Mouse (Mus musculus) liver, embryonic 13.5 days (tissue): ENCODE results near the gene Fam50b. TPM values are rescaled to one million over a fixed set of nuclear protein-coding genes. Genes with fewer than 3 reads are reported as not detected.

Experiments
- ATAC-seq: fragments of 200-750 bp; cut with Nextera tagmentation; 2 replicates; pipeline ENCODE4 v1.8.0; 2017; ENCODE audit warnings: low read depth, mild to moderate bottlenecking, moderate number of reproducible peaks, moderate library complexity
- DNase-seq: peaks from one replicate; pipeline ENCODE4 v3.0.0; 2022
- H3K27ac ChIP-seq: fragments of 300-500 bp; sonication (generic); 2 replicates; pipeline ENCODE4 v1.5.1; 2015; ENCODE audit warnings: moderate library complexity, mild to moderate bottlenecking, inconsistent platforms
- H3K27me3 ChIP-seq: fragments of 300-500 bp; sonication (generic); 2 replicates; pipeline ENCODE4 v1.6.1; 2015; ENCODE audit warnings: mild to moderate bottlenecking, inconsistent platforms
- H3K36me3 ChIP-seq: fragments of 300-500 bp; sonication (generic); 2 replicates; pipeline ENCODE4 v1.6.1; 2015; ENCODE audit warnings: mild to moderate bottlenecking, inconsistent platforms
- H3K4me1 ChIP-seq: fragments of 300-500 bp; sonication (generic); replicated peaks from 2 replicates; pipeline ENCODE4 v1.6.1; 2015; ENCODE audit warnings: inconsistent platforms
- H3K4me2 ChIP-seq: fragments of 300-500 bp; sonication (generic); 2 replicates; pipeline ENCODE4 v1.6.1; 2015; ENCODE audit warnings: inconsistent platforms, mild to moderate bottlenecking, moderate library complexity
- H3K4me3 ChIP-seq: fragments of 300-500 bp; sonication (generic); replicated peaks from 2 replicates; pipeline ENCODE4 v1.5.1; 2015; ENCODE audit warnings: mild to moderate bottlenecking, inconsistent platforms
- H3K9ac ChIP-seq: fragments of 300-500 bp; sonication (generic); 2 replicates; pipeline ENCODE4 v1.6.1; 2015; ENCODE audit warnings: mild to moderate bottlenecking, inconsistent platforms
- H3K9me3 ChIP-seq: fragments of 300-500 bp; sonication (generic); replicated peaks from 2 replicates; pipeline ENCODE4 v1.6.1; 2016; ENCODE audit warnings: inconsistent platforms
- WGBS: fragments of 180-500 bp; shearing (Covaris S2); methylation state at CpG from one replicate; pipeline ENCODE4 v1.1.7; 2015; ENCODE audit not compliant: insufficient replicate concordance; 5-methylcytosine and 5-hydroxymethylcytosine counted together
- polyA plus RNA-seq: library from polyadenylated mRNA; unstranded; fragments of >200 nt; fragmentation: Nextera tagmentation; extraction: Ambion mirVana; gene quantifications from 2 replicates; pipeline ENCODE4 v1.2.1, GENCODE M21; 2015

The Fam50b gene
- polyA plus RNA-seq, 1 experiment from 2014 or later, result not detected

- Histone ChIP-seq H3K27me3 (no peaks in the 10 kb centered on the region), H3K4me3 (no peak overlapping the region), H3K9me3 (no peaks in the 10 kb centered on the region), H3K9ac (no peak overlapping the region), H3K27ac (no peak overlapping the region), H3K4me1 (peaks cover 8% of the 10 kb centered on the region; the same call in 1 of the 2 replicates), H3K4me2 (no peak overlapping the region), H3K36me3 (no peaks in the 10 kb centered on the region)
- ATAC-seq, result no peak
- DNase-seq, result no peak
- 57% methylated on average over 3 of the region's 3 CpGs for WGBS
Observed at GRCm38 (mm10) chr13:34739071-34739470, 4.4 kb downstream of the Fam50b start.

GRCm38 (mm10) chr13:34741254-34741653, 6.6 kb downstream of the Fam50b start:
- ATAC-seq (no peak), DNase-seq (no peak)
- peaks cover 8% of the 10 kb centered on the region; the same call in 1 of the 2 replicates for H3K4me1 ChIP-seq
- no peak overlapping the region for H3K4me2 ChIP-seq
- no peak overlapping the region for H3K27ac ChIP-seq
- no peak overlapping the region for H3K9ac ChIP-seq
- H3K9me3 ChIP-seq, result no peaks in the 10 kb centered on the region
- no peak overlapping the region for H3K4me3 ChIP-seq
- no peaks in the 10 kb centered on the region for H3K36me3 ChIP-seq
- 75% methylated on average over 9 of the region's 9 CpGs for WGBS
- H3K27me3 ChIP-seq, result no peaks in the 10 kb centered on the region

DNA sequence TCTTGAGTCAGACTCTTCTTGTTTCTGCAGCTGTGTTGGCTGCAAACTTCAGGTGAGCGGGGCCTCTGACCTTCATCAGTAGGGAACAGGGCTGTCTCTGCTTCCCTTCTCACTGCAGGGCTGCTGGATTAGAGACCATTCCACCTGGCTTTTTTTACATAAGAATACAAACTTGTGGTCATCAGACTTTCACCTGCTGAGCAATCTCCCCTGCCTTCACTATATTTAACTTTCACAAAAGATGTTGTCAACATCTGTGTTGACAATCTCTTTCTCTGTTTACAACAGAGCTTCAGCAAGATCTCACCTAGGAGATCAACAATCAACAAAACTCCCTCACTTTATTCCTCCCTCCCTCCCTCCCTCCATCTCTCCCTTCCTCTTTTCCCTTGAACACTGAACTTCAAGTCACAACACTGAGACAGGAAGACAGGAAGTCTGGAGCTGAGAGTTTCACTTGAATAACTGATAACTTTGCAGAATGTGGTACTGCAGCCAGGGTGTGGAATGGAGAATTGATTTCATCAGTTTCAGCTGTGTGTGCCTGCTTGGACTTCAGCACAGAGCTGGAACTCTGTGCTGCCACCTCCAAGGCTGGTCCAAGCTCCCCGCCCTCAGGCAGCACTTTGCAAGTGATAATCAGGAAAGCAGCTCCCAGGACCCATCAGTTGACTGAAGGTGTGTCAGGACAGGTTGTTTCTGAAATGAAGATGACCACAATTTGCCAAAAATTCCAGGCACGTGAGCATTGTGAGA, 7.3 kb downstream of the Fam50b start:
- Histone ChIP-seq H3K9ac (no peak overlapping the region), H3K4me2 (no peak overlapping the region), H3K36me3 (no peaks in the 10 kb centered on the region), H3K27me3 (no peaks in the 10 kb centered on the region), H3K4me1 (peaks cover 8% of the 10 kb centered on the region; the same call in 1 of the 2 replicates), H3K9me3 (no peaks in the 10 kb centered on the region), H3K4me3 (no peak overlapping the region), H3K27ac (no peak overlapping the region)
- ATAC-seq (no peak), DNase-seq (no peak)
- 57% methylated on average over 3 of the region's 3 CpGs for WGBS

DNA sequence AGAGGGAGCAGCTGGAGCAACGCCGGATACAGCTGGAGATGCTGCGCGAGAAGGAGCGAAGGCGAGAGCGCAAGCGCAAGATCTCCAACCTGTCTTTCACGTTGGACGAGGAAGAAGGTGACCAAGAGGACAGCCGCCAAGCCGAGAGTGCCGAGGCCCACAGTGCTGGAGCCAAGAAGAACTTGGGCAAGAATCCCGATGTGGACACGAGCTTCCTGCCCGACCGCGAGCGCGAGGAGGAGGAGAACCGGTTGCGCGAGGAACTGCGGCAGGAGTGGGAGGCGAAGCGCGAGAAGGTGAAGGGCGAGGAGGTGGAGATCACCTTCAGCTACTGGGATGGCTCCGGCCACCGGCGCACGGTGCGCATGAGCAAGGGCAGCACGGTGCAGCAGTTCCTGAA, 12.2 kb downstream of the Fam50b start:
- Histone ChIP-seq H3K4me3 (no peak overlapping the region), H3K4me2 (no peak overlapping the region), H3K36me3 (no peaks in the 10 kb centered on the region), H3K27ac (no peak overlapping the region), H3K27me3 (no peaks in the 10 kb centered on the region), H3K9me3 (no peaks in the 10 kb centered on the region), H3K9ac (no peak overlapping the region), H3K4me1 (no peaks in the 10 kb centered on the region)
- ATAC-seq (no peak), DNase-seq (no peak)
- whole genome bisulfite sequencing, result 86% methylated on average over 34 of the region's 34 CpGs

- no peak overlapping the region for H3K4me2 ChIP-seq
- H3K9me3 ChIP-seq, result no peaks in the 10 kb centered on the region
- no peaks in the 10 kb centered on the region for H3K36me3 ChIP-seq
- H3K4me1 ChIP-seq, result no peaks in the 10 kb centered on the region
- H3K27ac ChIP-seq, result no peak overlapping the region
- no peak overlapping the region for H3K4me3 ChIP-seq
- 57% methylated on average over 3 of the region's 3 CpGs for WGBS
- no peak overlapping the region for H3K9ac ChIP-seq
- DNase-seq, result no peak
- no peaks in the 10 kb centered on the region for H3K27me3 ChIP-seq
- ATAC-seq, result no peak
Observed at GRCm38 (mm10) chr13:34748530-34748929, 13.9 kb downstream of the Fam50b start.

GRCm38 (mm10) chr13:34759202-34759601, 24.6 kb downstream of the Fam50b start:
- no peak overlapping the region for H3K4me3 ChIP-seq
- H3K27me3 ChIP-seq, result no peaks in the 10 kb centered on the region
- H3K27ac ChIP-seq, result no peak overlapping the region
- no peaks in the 10 kb centered on the region for H3K9me3 ChIP-seq
- 75% methylated on average over 9 of the region's 9 CpGs for WGBS
- no peak overlapping the region for H3K9ac ChIP-seq
- 0 out of 2 replicates have a peak, but pooled peaks cover 3% of the 10 kb centered on the region for H3K4me1 ChIP-seq
- ATAC-seq (no peak), DNase-seq (no peak)
- H3K36me3 ChIP-seq, result no peaks in the 10 kb centered on the region
- H3K4me2 ChIP-seq, result no peak overlapping the region

DNA sequence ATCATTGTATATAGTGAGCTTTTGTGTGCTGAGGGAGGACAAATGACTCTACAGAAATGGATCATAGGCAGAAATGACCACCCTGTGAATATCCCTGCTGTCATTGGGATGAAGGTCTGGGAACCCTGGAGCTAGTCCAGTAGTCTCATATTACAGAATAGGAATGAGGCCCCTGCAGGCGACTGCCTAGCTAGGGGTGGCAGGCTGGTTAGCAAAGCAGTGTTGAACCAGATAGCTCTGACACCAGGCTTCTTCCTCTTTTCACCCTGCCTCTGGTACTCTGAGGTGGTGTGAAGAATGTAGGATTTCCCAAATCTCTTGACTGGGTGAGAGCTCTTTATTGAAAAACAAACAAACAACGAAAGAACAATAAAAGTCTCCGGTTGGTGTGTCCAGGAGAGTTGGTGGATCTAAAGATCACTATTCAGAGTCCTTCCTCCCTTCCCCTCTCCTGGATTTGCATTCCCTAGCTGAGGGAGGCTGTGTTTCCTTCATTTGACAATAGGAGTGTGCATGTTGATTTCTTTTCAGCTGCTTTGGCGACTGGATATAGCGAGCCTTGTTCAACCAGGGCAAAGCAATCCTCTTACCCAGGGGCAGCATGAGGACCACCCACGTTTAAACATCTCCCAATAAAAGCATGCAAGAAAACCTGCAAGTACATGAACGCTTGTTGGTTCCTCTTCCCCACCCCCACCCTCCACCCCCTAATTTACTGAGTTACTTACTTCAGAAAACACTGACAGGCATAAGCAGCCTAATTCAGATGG, 26.1 kb downstream of the Fam50b start:
- DNase-seq, result no peak
- Histone ChIP-seq H3K4me3 (no peak overlapping the region), H3K36me3 (no peaks in the 10 kb centered on the region), H3K9ac (no peak overlapping the region), H3K4me1 (0 out of 2 replicates have a peak, but pooled peaks cover 3% of the 10 kb centered on the region), H3K4me2 (no peak overlapping the region), H3K9me3 (no peaks in the 10 kb centered on the region), H3K27me3 (no peaks in the 10 kb centered on the region), H3K27ac (no peak overlapping the region)
- ATAC-seq, result no peak
- WGBS, result 19% methylated on average over 7 of the region's 7 CpGs

DNA sequence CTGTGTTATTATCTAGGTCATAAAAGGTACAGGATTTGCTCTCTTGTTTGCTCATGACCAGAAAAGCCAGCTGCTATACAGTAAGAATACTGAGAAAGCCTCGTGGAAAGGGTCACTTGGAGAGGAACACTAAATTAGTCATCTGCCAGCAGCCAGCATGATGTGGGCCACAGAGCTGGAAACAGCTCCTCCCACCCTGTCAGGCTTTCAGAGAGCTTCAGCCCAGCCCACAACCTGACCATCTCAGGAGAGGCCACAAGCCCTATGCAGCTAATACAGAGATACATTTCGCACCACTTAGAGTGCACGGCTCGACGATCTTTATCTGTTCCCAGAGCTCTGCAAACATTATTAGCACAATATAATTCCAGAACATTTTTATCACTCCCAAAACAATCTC, 27.5 kb downstream of the Fam50b start:
- no peak overlapping the region for H3K27ac ChIP-seq
- no peak overlapping the region for H3K9ac ChIP-seq
- H3K27me3 ChIP-seq, result no peaks in the 10 kb centered on the region
- H3K9me3 ChIP-seq, result no peaks in the 10 kb centered on the region
- DNase-seq (no peak), ATAC-seq (no peak)
- H3K4me3 ChIP-seq, result no peak overlapping the region
- 60% methylated on average over 5 of the region's 5 CpGs for WGBS
- H3K4me1 ChIP-seq, result 0 out of 2 replicates have a peak, but pooled peaks cover 3% of the 10 kb centered on the region
- no peak overlapping the region for H3K4me2 ChIP-seq
- H3K36me3 ChIP-seq, result no peaks in the 10 kb centered on the region

GRCm38 (mm10) chr13:34762865-34763264, 28.2 kb downstream of the Fam50b start:
- 47% methylated on average over 4 of the region's 4 CpGs for WGBS
- no peak for ATAC-seq
- no peak for DNase-seq

GRCm38 (mm10) chr13:34765269-34765668, 30.6 kb downstream of the Fam50b start:
- ATAC-seq, result no peak
- Histone ChIP-seq H3K4me2 (no peak overlapping the region), H3K9ac (no peak overlapping the region), H3K4me1 (0 out of 2 replicates have a peak, but pooled peaks cover 3% of the 10 kb centered on the region), H3K27ac (no peak overlapping the region), H3K36me3 (no peaks in the 10 kb centered on the region), H3K27me3 (no peaks in the 10 kb centered on the region), H3K9me3 (no peaks in the 10 kb centered on the region), H3K4me3 (no peak overlapping the region)
- no peak for DNase-seq
- 60% methylated on average over 5 of the region's 5 CpGs for whole genome bisulfite sequencing

More at GRCm38 (mm10) chr13:34762865-34763264, 28.2 kb downstream of the Fam50b start:
- no peak overlapping the region for H3K4me3 ChIP-seq
- H3K27ac ChIP-seq, result no peak overlapping the region
- 0 out of 2 replicates have a peak, but pooled peaks cover 3% of the 10 kb centered on the region for H3K4me1 ChIP-seq
- no peaks in the 10 kb centered on the region for H3K36me3 ChIP-seq
- no peak overlapping the region for H3K9ac ChIP-seq
- H3K4me2 ChIP-seq, result no peak overlapping the region
- H3K27me3 ChIP-seq, result no peaks in the 10 kb centered on the region
- H3K9me3 ChIP-seq, result no peaks in the 10 kb centered on the region

GRCm38 (mm10) chr13:34766572-34766971, 31.9 kb downstream of the Fam50b start:
- ATAC-seq (no peak), DNase-seq (no peak)
- Histone ChIP-seq H3K4me1 (no peaks in the 10 kb centered on the region), H3K4me3 (no peak overlapping the region), H3K9me3 (no peaks in the 10 kb centered on the region), H3K9ac (no peak overlapping the region), H3K4me2 (no peak overlapping the region), H3K36me3 (no peaks in the 10 kb centered on the region), H3K27me3 (0 out of 2 replicates have a peak, but pooled peaks cover 3% of the 10 kb centered on the region), H3K27ac (no peak overlapping the region)
- 30% methylated on average over 4 of the region's 4 CpGs for WGBS
